ENCODE assay signal across 8 mouse cellular contexts in genomic region chr12:16731121-16731741, GRCm38 (mm10).
DNase-seq lines count a peak whose midpoint lies in the region; ATAC-seq and TF ChIP-seq lines count a peak whose summit lies in the region.

No protein-coding gene starts in this region.

- no peak for TF ChIP-seq EP300 in liver, postnatal 0 days (IDR thresholded peaks at IDR 0.05; ENCODE audit: low read depth)

- no peaks in the 10 kb centered on the region for H3K27me3 ChIP-seq in liver, postnatal 0 days (ENCODE audit: insufficient read depth, low read length)

- ATAC-seq in liver, postnatal 0 days = no peak

- H3K4me1 ChIP-seq in liver, postnatal 0 days (ENCODE audit: insufficient read depth) = peaks cover 14% of the 10 kb centered on the region; the same call in 1 of the 2 replicates

- no peak overlapping the region for H3K9ac ChIP-seq in liver, postnatal 0 days (replicated peaks)

- intact Hi-C loops in heart, postnatal 10 days (cut with DNase I) = no loop called here

- H3K4me2 ChIP-seq in liver, postnatal 0 days (ENCODE audit: low read depth, low read length) = no peak overlapping the region

- TF ChIP-seq CTCF in liver, postnatal 0 days (IDR thresholded peaks at IDR 0.05; ENCODE audit: low read depth) = no peak

- no peaks in the 10 kb centered on the region for H3K36me3 ChIP-seq in liver, postnatal 0 days (replicated peaks; ENCODE audit: insufficient read depth, low read length)

- 70% methylated on average over 11 of the region's 11 CpGs for WGBS in liver, postnatal 0 days (ENCODE audit: insufficient replicate concordance)

- DNase-seq in cerebellum, postnatal 10 days = peak; percentile 49 to 52
- no peak for DNase-seq in cerebellum, adult 11-12 months
- peak; percentile 23 for DNase-seq in brain, adult 2 months (ENCODE audit: low read depth, low spot score)
- DNase-seq in heart, postnatal 10 days = peak; percentile 52 to 66
- peak; percentile 73 to 79 for DNase-seq in kidney, postnatal 25 days
- peak; percentile 80 for DNase-seq in lung, postnatal 36 days
- DNase-seq in B cell, adult 2 months = no peak
- DNase-seq in liver, postnatal 0 days = no peak

- no peaks in the 10 kb centered on the region for H3K9me3 ChIP-seq in liver, postnatal 0 days (ENCODE audit: low read length)

- no peak overlapping the region for H3K4me3 ChIP-seq in liver, postnatal 0 days (ENCODE audit: low read depth, low read length)

- H3K27ac ChIP-seq in liver, postnatal 0 days (ENCODE audit: low read depth) = no peak overlapping the region

Comparison
In these comparisons a context has a peak if more than half of its experiments do, and no peak if none do; other contexts are left out.
1. DNase-seq: peak in cerebellum, postnatal 10 days (2 of 2), brain, adult 2 months (single experiment), heart, postnatal 10 days (2 of 2), kidney, postnatal 25 days (2 of 2) and lung, postnatal 36 days (single experiment); none in cerebellum, adult 11-12 months (single experiment), B cell, adult 2 months (0 of 2) and liver, postnatal 0 days (single experiment).